Mouse (Mus musculus): ENCODE data around the gene Ddx46.
"Not testable (repeated sequence)": the region's sequence is repeated elsewhere in the genome, so short reads cannot be mapped to it uniquely, and the experiment has no call there.

The Ddx46 gene

GRCm38 (mm10) chr13:55635146-55635571 lies 332 bp downstream of the Ddx46 start:
- in situ Hi-C loops (cut with MboI; ENCODE audit: unreplicated experiment in 2 of 2): loop anchor here in 1 of 2 experiments (5.0 to 25.0 kb wide), 2 partner anchors 33 to 223 kb away; partner anchors contain the start of gene Pfn3

GRCm38 (mm10) chr13:55636185-55636983 lies 1.6 kb downstream of the Ddx46 start:
- in situ Hi-C loops (cut with MboI; ENCODE audit: unreplicated experiment in 2 of 2): loop anchor here in 1 of 2 experiments (5.0 to 25.0 kb wide), 2 partner anchors 34 to 224 kb away; partner anchors contain the start of gene Pfn3

GRCm38 (mm10) chr13:55640480-55640879 lies 5.7 kb downstream of the Ddx46 start:
- in situ Hi-C loops (cut with MboI; ENCODE audit: unreplicated experiment in 2 of 2): loop anchor here in 1 of 2 experiments (25.0 kb wide), 1 partner anchor 228 kb away; the partner anchor contains the start of gene Pfn3

- in situ Hi-C loops (cut with MboI; ENCODE audit: unreplicated experiment in 2 of 2): loop anchor here in 1 of 2 experiments (25.0 kb wide), 1 partner anchor 232 kb away; the partner anchor contains the start of gene Pfn3
Measured at GRCm38 (mm10) chr13:55644525-55644924, 9.7 kb downstream of the Ddx46 start.

GRCm38 (mm10) chr13:55650098-55650497 lies 15.3 kb downstream of the Ddx46 start:
- in situ Hi-C loops (cut with MboI; ENCODE audit: unreplicated experiment in 2 of 2): loop anchor here in 1 of 2 experiments (25.0 kb wide), 1 partner anchor 787 kb away; the partner anchor contains the start of genes Gm3045 and Slc25a48

GRCm38 (mm10) chr13:55650980-55651379 lies 16.2 kb downstream of the Ddx46 start:
- in situ Hi-C loops (cut with MboI; ENCODE audit: unreplicated experiment in 2 of 2): loop anchor here in 1 of 2 experiments (25.0 kb wide), 1 partner anchor 786 kb away; the partner anchor contains the start of genes Gm3045 and Slc25a48

GRCm38 (mm10) chr13:55668550-55668949 lies 33.7 kb downstream of the Ddx46 start:
- in situ Hi-C loops (cut with MboI; ENCODE audit: unreplicated experiment in 2 of 2): loop anchor here (10.0 to 25.0 kb wide), 2 partner anchors 56 to 769 kb away; partner anchors contain the start of genes Gm3045 (in 1 of the 2), Pcbd2 (in 1 of the 2) and Slc25a48 (in 1 of the 2)

- in situ Hi-C loops (cut with MboI; ENCODE audit: unreplicated experiment in 2 of 2): loop anchor here (5.0 to 25.0 kb wide), 3 partner anchors 290 to 765 kb away; partner anchors contain the start of genes Gm3045 (in 1 of the 2) and Slc25a48 (in 1 of the 2)
Measured at GRCm38 (mm10) chr13:55672711-55673110, 37.9 kb downstream of the Ddx46 start.

GRCm38 (mm10) chr13:55677364-55677763 lies 42.5 kb downstream of the Ddx46 start:
- in situ Hi-C loops (cut with MboI; ENCODE audit: unreplicated experiment in 2 of 2): loop anchor here in 1 of 2 experiments (10.0 kb wide), 1 partner anchor 287 kb away; no protein-coding TSS in a partner anchor

GRCm38 (mm10) chr13:55682201-55682600 lies 47.4 kb downstream of the Ddx46 start:
- in situ Hi-C loops (cut with MboI; ENCODE audit: unreplicated experiment in 2 of 2): no loop called here

GRCm38 (mm10) chr13:55683581-55683980 lies 48.8 kb downstream of the Ddx46 start:
- in situ Hi-C loops (cut with MboI; ENCODE audit: unreplicated experiment in 2 of 2): no loop called here

- in situ Hi-C loops (cut with MboI; ENCODE audit: unreplicated experiment in 2 of 2): no loop called here
Measured at GRCm38 (mm10) chr13:55686107-55686633, 51.3 kb downstream of the Ddx46 start.

- in situ Hi-C loops (cut with MboI; ENCODE audit: unreplicated experiment in 2 of 2): no loop called here
Measured at GRCm38 (mm10) chr13:55687927-55688602, 53.2 kb downstream of the Ddx46 start.

- in situ Hi-C loops (cut with MboI; ENCODE audit: unreplicated experiment in 2 of 2): no loop called here
Measured at GRCm38 (mm10) chr13:55692535-55693242, 57.9 kb downstream of the Ddx46 start, which contains the start of gene B230219D22Rik. Gene B230219D22Rik, plus strand, starts transcription at chr13:55693124.

- in situ Hi-C loops (cut with MboI; ENCODE audit: unreplicated experiment in 2 of 2): no loop called here
Measured at GRCm38 (mm10) chr13:55693243-55693721, 58.5 kb downstream of the Ddx46 start.

- in situ Hi-C loops (cut with MboI; ENCODE audit: unreplicated experiment in 2 of 2): no loop called here
Measured at GRCm38 (mm10) chr13:55694110-55694509, 59.3 kb downstream of the Ddx46 start.

GRCm38 (mm10) chr13:55695989-55696388 lies 61.2 kb downstream of the Ddx46 start:
- in situ Hi-C loops (cut with MboI; ENCODE audit: unreplicated experiment in 2 of 2): not testable (repeated sequence)

- in situ Hi-C loops (cut with MboI; ENCODE audit: unreplicated experiment in 2 of 2): no loop called here
Measured at GRCm38 (mm10) chr13:55704301-55704700, 69.5 kb downstream of the Ddx46 start.

GRCm38 (mm10) chr13:55712846-55713245 lies 78.0 kb downstream of the Ddx46 start:
- in situ Hi-C loops (cut with MboI; ENCODE audit: unreplicated experiment in 2 of 2): no loop called here

Measured in v-Abl transformed pro-B cells (cell line).